Mouse (Mus musculus) C2C12 (cell line): ENCODE results near the gene Gusb.

Source experiments
- CTCF ChIP-seq: IDR thresholded peaks from one replicate; pipeline ENCODE4 v1.5.1; 2011; ENCODE audit not compliant: control insufficient read depth, insufficient read depth, insufficient read length
- USF1 ChIP-seq: IDR thresholded peaks from one replicate; pipeline ENCODE4 v1.6.1; 2011; ENCODE audit warnings: low read depth, mild to moderate bottlenecking, control low read depth, moderate library complexity

DNA sequence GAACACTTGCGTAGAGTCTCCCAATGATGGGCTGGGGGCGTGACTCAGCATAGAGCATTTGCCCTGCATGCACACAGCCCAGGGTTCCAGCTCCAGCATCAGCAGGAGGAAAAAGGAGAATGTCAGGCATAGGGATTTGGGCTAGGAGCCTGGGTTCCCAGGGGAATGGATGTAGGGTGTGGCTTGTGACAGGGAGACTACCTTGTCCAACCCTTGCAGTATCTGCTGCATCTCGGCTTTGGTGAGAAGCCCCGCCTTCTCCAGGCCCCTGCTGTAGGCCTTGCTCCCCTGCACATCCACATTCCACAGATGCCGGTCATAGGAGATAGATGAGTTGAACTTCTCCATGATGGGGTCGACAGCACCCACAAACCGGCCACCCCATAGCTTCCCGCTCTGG, 16.6 kb upstream of the Gusb start:
- TF ChIP-seq CTCF (no peak), USF1 (no peak)
